Mouse (Mus musculus): ENCODE measurements at regions not wholly inside any gene's neighbourhood (a gene's known extent, or its start where the extent isn't known, plus 50 kb on each side); places are given as distances from the start of the nearest gene placed in this dataset.

DNA sequence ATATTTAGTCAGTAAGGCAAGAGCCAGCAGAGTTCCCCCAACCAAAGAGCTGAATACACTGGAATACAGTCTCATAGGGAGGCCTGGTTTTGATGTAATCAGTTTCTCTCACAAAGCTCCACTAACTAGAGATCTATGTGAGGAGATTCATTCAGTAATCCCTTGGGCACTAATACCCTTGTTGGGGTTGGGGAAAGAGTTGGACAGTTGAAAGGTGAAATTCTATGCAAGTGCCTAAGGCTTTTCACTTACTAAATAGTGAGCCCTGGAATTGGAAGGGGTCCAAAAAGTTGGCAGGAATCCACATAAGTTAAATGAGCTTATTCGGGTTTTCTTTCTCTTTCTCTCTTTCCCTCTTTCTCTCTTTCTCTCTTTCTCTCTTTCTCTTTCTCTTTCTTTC lies 965.4 kb upstream of the Gm8797 start:
- no peak for ATAC-seq (ENCODE audit: low FRiP score, low read depth)

DNA sequence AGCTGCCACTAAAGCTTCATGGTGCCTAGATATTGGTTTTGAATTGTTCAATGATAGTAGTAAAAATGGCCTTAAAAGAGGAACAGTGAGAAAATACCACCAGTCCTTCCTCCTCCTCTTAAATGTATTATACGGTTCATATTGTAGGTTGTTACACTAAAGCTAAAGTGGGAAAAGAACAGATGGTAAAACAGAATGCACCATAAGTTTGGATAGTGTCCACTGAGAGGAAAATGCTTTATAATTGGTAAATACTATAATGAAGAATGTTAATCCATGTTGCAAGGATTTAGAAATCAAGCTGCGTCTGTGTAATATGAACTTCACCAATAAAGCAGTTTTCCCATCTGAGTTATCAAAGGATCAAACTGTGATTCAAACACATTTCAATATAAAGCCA lies 957.5 kb upstream of the Gm8797 start:
- WGBS, result 84% methylated on average over 2 of the region's 2 CpGs
- no peak for DNase-seq (ENCODE audit: low spot score)
- Histone ChIP-seq H3K4me3 (replicated peaks; ENCODE audit: low read length) (no peak overlapping the region), H3K4me2 (replicated peaks; ENCODE audit: low read depth, low read length, severe bottlenecking) (no peak overlapping the region), H3K36me3 (ENCODE audit: control insufficient read depth, insufficient read depth, low read length) (no peaks in the 10 kb centered on the region), H3K9me3 (ENCODE audit: control insufficient read depth, low read length) (no peaks in the 10 kb centered on the region), H3K4me1 (ENCODE audit: control insufficient read depth, insufficient read depth, low read length) (peaks cover 3% of the 10 kb centered on the region; the same call in 1 of the 2 replicates), H3K27me3 (ENCODE audit: control insufficient read depth, insufficient read depth, low read length) (no peaks in the 10 kb centered on the region), H3K27ac (replicated peaks; ENCODE audit: low read depth, low read length) (no peak overlapping the region), H3K9ac (ENCODE audit: low read depth, low read length, severe bottlenecking) (no peak overlapping the region)
- no peak for TF ChIP-seq POLR2A (IDR thresholded peaks at IDR 0.05; ENCODE audit: borderline replicate concordance, extremely low read depth, insufficient read depth, insufficient read length)
- ATAC-seq (ENCODE audit: low FRiP score, low read depth), result no peak

More for the DNA sequence above, 965.4 kb upstream of the Gm8797 start:
- no peak for DNase-seq (ENCODE audit: low spot score)
- no peak overlapping the region for H3K4me3 ChIP-seq (replicated peaks; ENCODE audit: low read length)
- WGBS, result 41% methylated on average over 1 of the region's 1 CpGs
- no peaks in the 10 kb centered on the region for H3K4me1 ChIP-seq (ENCODE audit: control insufficient read depth, insufficient read depth, low read length)
- H3K27ac ChIP-seq (replicated peaks; ENCODE audit: low read depth, low read length), result no peak overlapping the region
- no peaks in the 10 kb centered on the region for H3K36me3 ChIP-seq (ENCODE audit: control insufficient read depth, insufficient read depth, low read length)
- H3K27me3 ChIP-seq (ENCODE audit: control insufficient read depth, insufficient read depth, low read length), result no peaks in the 10 kb centered on the region
- no peaks in the 10 kb centered on the region for H3K9me3 ChIP-seq (ENCODE audit: control insufficient read depth, low read length)
- no peak overlapping the region for H3K4me2 ChIP-seq (replicated peaks; ENCODE audit: low read depth, low read length, severe bottlenecking)
- TF ChIP-seq POLR2A (IDR thresholded peaks at IDR 0.05; ENCODE audit: borderline replicate concordance, extremely low read depth, insufficient read depth, insufficient read length), result no peak
- no peak overlapping the region for H3K9ac ChIP-seq (ENCODE audit: low read depth, low read length, severe bottlenecking)

DNA sequence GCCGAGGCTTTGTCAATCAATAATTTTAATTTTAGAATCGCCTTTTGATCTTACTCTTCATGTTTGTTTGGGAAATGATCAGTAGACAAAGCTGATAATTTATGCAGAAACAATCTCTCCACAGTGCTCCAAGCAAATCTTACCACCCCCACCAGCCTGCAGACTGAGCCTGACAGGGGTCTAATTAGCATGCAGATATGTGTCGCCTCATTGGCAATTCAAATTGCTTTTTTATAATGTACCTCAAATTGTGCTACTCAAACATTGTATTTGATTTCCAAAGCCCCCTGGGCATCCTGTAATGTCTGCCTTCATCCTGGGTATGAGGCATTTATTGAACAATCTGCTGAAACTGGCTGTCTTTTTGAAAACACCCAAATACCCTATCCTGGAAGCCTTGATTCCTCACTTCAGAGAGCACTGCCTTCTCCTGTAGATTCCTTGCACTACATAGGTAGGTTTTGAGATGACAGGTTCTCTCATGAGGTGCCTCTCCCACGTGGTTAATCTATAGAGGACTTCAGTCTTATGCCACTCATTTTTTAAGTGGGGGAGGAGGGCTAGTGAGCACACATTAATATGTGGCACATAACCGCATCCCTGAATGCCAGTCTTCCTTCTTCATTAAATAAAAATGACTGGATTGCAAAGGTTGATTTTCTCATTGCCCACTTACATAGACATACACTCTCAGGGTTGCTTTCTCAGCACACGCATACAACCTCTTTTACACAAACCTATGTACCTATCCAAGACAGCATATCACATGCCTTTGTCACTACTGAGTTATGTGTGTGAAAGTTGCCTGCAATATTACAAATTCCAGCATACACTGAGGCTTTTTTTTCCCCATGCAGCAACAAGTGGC lies 954.3 kb upstream of the Gm8797 start:
- DNase-seq (ENCODE audit: low spot score) (no peak), ATAC-seq (ENCODE audit: low FRiP score, low read depth) (no peak)
- Histone ChIP-seq H3K4me2 (replicated peaks; ENCODE audit: low read depth, low read length, severe bottlenecking) (no peak overlapping the region), H3K27ac (replicated peaks; ENCODE audit: low read depth, low read length) (no peak overlapping the region), H3K4me3 (replicated peaks; ENCODE audit: low read length) (no peak overlapping the region), H3K36me3 (ENCODE audit: control insufficient read depth, insufficient read depth, low read length) (no peaks in the 10 kb centered on the region), H3K4me1 (ENCODE audit: control insufficient read depth, insufficient read depth, low read length) (peaks cover 3% of the 10 kb centered on the region; the same call in 1 of the 2 replicates), H3K27me3 (ENCODE audit: control insufficient read depth, insufficient read depth, low read length) (no peaks in the 10 kb centered on the region), H3K9ac (ENCODE audit: low read depth, low read length, severe bottlenecking) (no peak overlapping the region), H3K9me3 (ENCODE audit: control insufficient read depth, low read length) (no peaks in the 10 kb centered on the region)
- no peak for TF ChIP-seq POLR2A (IDR thresholded peaks at IDR 0.05; ENCODE audit: borderline replicate concordance, extremely low read depth, insufficient read depth, insufficient read length)
- 56% methylated on average over 6 of the region's 6 CpGs for WGBS

DNA sequence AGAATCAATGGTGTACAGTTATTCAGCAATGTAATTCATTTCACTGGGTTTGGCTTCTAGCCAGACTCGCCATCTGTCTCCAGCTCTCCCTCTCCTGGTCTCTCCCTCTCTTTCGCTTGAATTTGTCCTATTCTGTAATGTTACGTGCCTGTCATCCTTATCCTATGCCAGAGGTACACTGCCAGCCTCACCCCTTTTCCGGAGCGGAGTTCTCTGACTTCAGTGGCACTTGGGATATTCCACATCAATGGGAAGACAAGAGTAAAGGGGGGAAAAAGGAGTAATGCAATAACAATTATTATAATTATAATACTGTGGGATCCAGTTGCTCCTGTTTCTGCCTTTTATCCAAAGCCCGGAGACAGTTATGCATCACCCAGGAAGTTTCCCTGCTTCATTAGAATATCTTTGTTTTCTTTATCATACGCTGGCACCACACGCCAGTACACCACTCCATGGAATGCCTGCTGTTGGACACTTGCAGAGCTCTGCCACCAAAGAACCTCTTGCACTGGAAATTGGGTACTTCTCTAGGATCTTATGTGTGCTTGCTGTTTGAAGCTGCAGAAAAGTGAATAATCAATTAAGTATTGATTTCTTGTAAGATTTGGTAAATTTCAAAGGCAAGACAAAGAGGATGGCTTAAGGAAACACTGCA lies 953.6 kb upstream of the Gm8797 start:
- Histone ChIP-seq H3K4me2 (replicated peaks; ENCODE audit: low read depth, low read length, severe bottlenecking) (no peak overlapping the region), H3K4me1 (ENCODE audit: control insufficient read depth, insufficient read depth, low read length) (peaks cover 3% of the 10 kb centered on the region; the same call in 1 of the 2 replicates), H3K4me3 (replicated peaks; ENCODE audit: low read length) (no peak overlapping the region), H3K9me3 (ENCODE audit: control insufficient read depth, low read length) (no peaks in the 10 kb centered on the region), H3K27ac (replicated peaks; ENCODE audit: low read depth, low read length) (no peak overlapping the region), H3K27me3 (ENCODE audit: control insufficient read depth, insufficient read depth, low read length) (no peaks in the 10 kb centered on the region), H3K36me3 (ENCODE audit: control insufficient read depth, insufficient read depth, low read length) (no peaks in the 10 kb centered on the region), H3K9ac (ENCODE audit: low read depth, low read length, severe bottlenecking) (no peak overlapping the region)
- DNase-seq (ENCODE audit: low spot score) (peak; percentile 70), ATAC-seq (ENCODE audit: low FRiP score, low read depth) (peak; percentile 74)
- WGBS, result 62% methylated on average over 8 of the region's 8 CpGs
- no peak for TF ChIP-seq POLR2A (IDR thresholded peaks at IDR 0.05; ENCODE audit: borderline replicate concordance, extremely low read depth, insufficient read depth, insufficient read length)

DNA sequence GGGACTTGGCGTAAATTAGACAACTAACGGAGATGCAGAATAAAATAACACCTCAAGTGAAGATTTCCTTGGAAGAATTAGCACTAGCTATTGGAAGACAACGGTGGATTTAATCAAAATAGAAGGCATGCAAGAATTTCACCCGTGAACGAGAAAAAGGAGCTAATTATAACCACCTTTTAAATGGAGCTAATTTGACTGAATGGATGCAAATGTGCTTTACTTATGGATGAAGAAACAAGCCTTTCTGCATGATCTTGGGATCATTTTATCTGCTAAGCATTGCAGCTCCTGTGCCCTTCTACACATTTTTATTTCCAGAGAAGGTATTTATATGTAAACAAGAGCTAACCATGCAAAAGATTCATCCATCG lies 953.1 kb upstream of the Gm8797 start:
- no peak for TF ChIP-seq POLR2A (IDR thresholded peaks at IDR 0.05; ENCODE audit: borderline replicate concordance, extremely low read depth, insufficient read depth, insufficient read length)
- H3K4me2 ChIP-seq (replicated peaks; ENCODE audit: low read depth, low read length, severe bottlenecking), result no peak overlapping the region
- 77% methylated on average over 6 of the region's 6 CpGs for WGBS
- no peaks in the 10 kb centered on the region for H3K9me3 ChIP-seq (ENCODE audit: control insufficient read depth, low read length)
- H3K9ac ChIP-seq (ENCODE audit: low read depth, low read length, severe bottlenecking), result no peak overlapping the region
- DNase-seq (ENCODE audit: low spot score) (no peak), ATAC-seq (ENCODE audit: low FRiP score, low read depth) (no peak)
- no peaks in the 10 kb centered on the region for H3K27me3 ChIP-seq (ENCODE audit: control insufficient read depth, insufficient read depth, low read length)
- H3K4me1 ChIP-seq (ENCODE audit: control insufficient read depth, insufficient read depth, low read length), result peaks cover 3% of the 10 kb centered on the region; the same call in 1 of the 2 replicates
- no peak overlapping the region for H3K4me3 ChIP-seq (replicated peaks; ENCODE audit: low read length)
- H3K27ac ChIP-seq (replicated peaks; ENCODE audit: low read depth, low read length), result no peak overlapping the region
- no peaks in the 10 kb centered on the region for H3K36me3 ChIP-seq (ENCODE audit: control insufficient read depth, insufficient read depth, low read length)
